Mouse (Mus musculus) neural tube, embryonic 14.5 days (tissue): Measurements from ENCODE around the gene Ccnk. TPM values are rescaled to one million over a fixed set of nuclear protein-coding genes. Genes with fewer than 3 reads are reported as not detected.

Source experiments
- ATAC-seq: fragments of 200-750 bp; cut with Nextera tagmentation; 2 replicates; pipeline ENCODE4 v1.8.0; 2017; ENCODE audit warnings: low read depth, mild to moderate bottlenecking, moderate TSS enrichment, moderate library complexity
- H3K27ac ChIP-seq: fragments of 300-500 bp; sonication (generic); 2 replicates; pipeline ENCODE4 v1.5.1; 2014; ENCODE audit warnings: low read depth, mild to moderate bottlenecking, control low read depth, low read length, moderate library complexity, mixed read lengths
- H3K27me3 ChIP-seq: fragments of 300-500 bp; sonication (generic); 2 replicates; pipeline ENCODE4 v1.6.1; 2014; ENCODE audit warnings: low read length; ENCODE audit not compliant: control insufficient read depth, insufficient read depth
- H3K36me3 ChIP-seq: fragments of 300-500 bp; sonication (generic); 2 replicates; pipeline ENCODE4 v1.6.1; 2014; ENCODE audit warnings: low read length, mixed read lengths; ENCODE audit not compliant: control insufficient read depth, insufficient read depth
- H3K4me1 ChIP-seq: fragments of 300-500 bp; sonication (generic); 2 replicates; pipeline ENCODE4 v1.6.1; 2014; ENCODE audit warnings: low read length; ENCODE audit not compliant: control insufficient read depth, insufficient read depth
- H3K4me2 ChIP-seq: fragments of 300-500 bp; sonication (generic); 2 replicates; pipeline ENCODE4 v1.6.1; 2014; ENCODE audit warnings: mild to moderate bottlenecking, low read depth, low read length, control low read depth
- H3K4me3 ChIP-seq: fragments of 300-500 bp; sonication (generic); 2 replicates; pipeline ENCODE4 v1.5.1; 2014; ENCODE audit warnings: low read depth, low read length, control low read depth, mixed read lengths
- H3K9ac ChIP-seq: fragments of 300-500 bp; sonication (generic); replicated peaks from 2 replicates; pipeline ENCODE4 v1.6.1; 2014; ENCODE audit warnings: low read depth, mild to moderate bottlenecking, control low read depth, low read length, mixed read lengths
- H3K9me3 ChIP-seq: fragments of 300-500 bp; sonication (generic); 2 replicates; pipeline ENCODE4 v1.6.1; 2016; ENCODE audit warnings: low read length; ENCODE audit not compliant: control insufficient read depth
- WGBS: fragments of 180-500 bp; shearing (Covaris S2); extraction: QIAGEN DNeasy Blood & Tissue Kit; methylation state at CpG from one replicate; pipeline ENCODE4 v1.1.7; 2014; 5-methylcytosine and 5-hydroxymethylcytosine counted together
- polyA plus RNA-seq: library from polyadenylated mRNA; unstranded; fragments of >200 nt; fragmentation: Nextera tagmentation; extraction: Ambion mirVana; gene quantifications from 2 replicates; pipeline ENCODE4 v1.2.1, GENCODE M21; 2014

The Ccnk gene
- polyA plus RNA-seq, 1 experiment from 2014 or later, result 6.0 TPM

- no peaks in the 10 kb centered on the region for H3K36me3 ChIP-seq
- no peaks in the 10 kb centered on the region for H3K27me3 ChIP-seq
- no peak overlapping the region; the same call in 1 of the 2 replicates for H3K4me2 ChIP-seq
- H3K4me3 ChIP-seq, result no peak overlapping the region
- peak overlapping the region; percentile 62 for H3K27ac ChIP-seq
- WGBS, result 2% methylated on average over 8 of the region's 8 CpGs
- no peaks in the 10 kb centered on the region for H3K9me3 ChIP-seq
- no peak for ATAC-seq
- H3K9ac ChIP-seq, result 0 out of 2 replicates have a peak overlapping the region, but pooled peaks have one; percentile 21
- H3K4me1 ChIP-seq, result peaks cover 71% of the 10 kb centered on the region
These were observed 65.4 kb downstream of the Ccnk start for GRCm38 (mm10) chr12:108244778-108245177.

GRCm38 (mm10) chr12:108245579-108245978 is 66.2 kb downstream of the Ccnk start:
- H3K4me3 ChIP-seq, result no peak overlapping the region
- no peaks in the 10 kb centered on the region for H3K36me3 ChIP-seq
- 35% methylated on average over 9 of the region's 9 CpGs for WGBS
- H3K4me2 ChIP-seq, result no peak overlapping the region
- H3K27me3 ChIP-seq, result no peaks in the 10 kb centered on the region
- no peak overlapping the region; the same call in 1 of the 2 replicates for H3K27ac ChIP-seq
- no peaks in the 10 kb centered on the region for H3K9me3 ChIP-seq
- H3K9ac ChIP-seq, result no peak overlapping the region
- no peak for ATAC-seq
- peaks cover 63% of the 10 kb centered on the region for H3K4me1 ChIP-seq

GRCm38 (mm10) chr12:108246759-108247500 is 67.6 kb downstream of the Ccnk start:
- Histone ChIP-seq H3K9me3 (no peaks in the 10 kb centered on the region), H3K4me2 (no peak overlapping the region), H3K4me3 (no peak overlapping the region), H3K4me1 (peaks cover 50% of the 10 kb centered on the region), H3K27me3 (no peaks in the 10 kb centered on the region), H3K27ac (no peak overlapping the region), H3K9ac (no peak overlapping the region), H3K36me3 (no peaks in the 10 kb centered on the region)
- no peak for ATAC-seq
- 66% methylated on average over 10 of the region's 10 CpGs for WGBS

GRCm38 (mm10) chr12:108249019-108249418 is 69.6 kb downstream of the Ccnk start:
- 97% methylated on average over 8 of the region's 8 CpGs for WGBS

GRCm38 (mm10) chr12:108249522-108249921 is 70.1 kb downstream of the Ccnk start:
- no peaks in the 10 kb centered on the region for H3K36me3 ChIP-seq
- peaks cover 37% of the 10 kb centered on the region for H3K4me1 ChIP-seq
- H3K9ac ChIP-seq, result no peak overlapping the region
- no peak overlapping the region for H3K4me2 ChIP-seq
- H3K27ac ChIP-seq, result no peak overlapping the region
- no peaks in the 10 kb centered on the region for H3K27me3 ChIP-seq
- WGBS, result 57% methylated on average over 10 of the region's 10 CpGs
- no peak overlapping the region for H3K4me3 ChIP-seq
- ATAC-seq, result no peak
- no peaks in the 10 kb centered on the region for H3K9me3 ChIP-seq

More at GRCm38 (mm10) chr12:108249019-108249418, 69.6 kb downstream of the Ccnk start:
- H3K9ac ChIP-seq, result no peak overlapping the region
- peaks cover 40% of the 10 kb centered on the region for H3K4me1 ChIP-seq
- H3K9me3 ChIP-seq, result no peaks in the 10 kb centered on the region
- no peak overlapping the region for H3K27ac ChIP-seq
- ATAC-seq, result no peak
- H3K4me2 ChIP-seq, result no peak overlapping the region
- H3K36me3 ChIP-seq, result no peaks in the 10 kb centered on the region
- no peak overlapping the region for H3K4me3 ChIP-seq
- no peaks in the 10 kb centered on the region for H3K27me3 ChIP-seq

- no peak for ATAC-seq
- H3K9me3 ChIP-seq, result no peaks in the 10 kb centered on the region
- no peak overlapping the region for H3K4me2 ChIP-seq
- no peak overlapping the region for H3K9ac ChIP-seq
- H3K27me3 ChIP-seq, result no peaks in the 10 kb centered on the region
- peaks cover 32% of the 10 kb centered on the region for H3K4me1 ChIP-seq
- 88% methylated on average over 27 of the region's 31 CpGs for WGBS
- H3K36me3 ChIP-seq, result no peaks in the 10 kb centered on the region
- no peak overlapping the region for H3K4me3 ChIP-seq
- no peak overlapping the region for H3K27ac ChIP-seq
These were observed 71.8 kb downstream of the Ccnk start for GRCm38 (mm10) chr12:108251034-108251792.

- no peaks in the 10 kb centered on the region for H3K36me3 ChIP-seq
- no peak overlapping the region for H3K4me2 ChIP-seq
- no peak overlapping the region for H3K9ac ChIP-seq
- H3K9me3 ChIP-seq, result no peaks in the 10 kb centered on the region
- H3K27ac ChIP-seq, result no peak overlapping the region
- WGBS, result 72% methylated on average over 15 of the region's 15 CpGs
- H3K4me1 ChIP-seq, result peaks cover 36% of the 10 kb centered on the region
- no peak overlapping the region for H3K4me3 ChIP-seq
- no peak for ATAC-seq
- H3K27me3 ChIP-seq, result no peaks in the 10 kb centered on the region
These were observed 72.6 kb downstream of the Ccnk start for GRCm38 (mm10) chr12:108251825-108252542.
